Mouse (Mus musculus): Measurements from ENCODE around the gene Tmcc3.

DNA sequence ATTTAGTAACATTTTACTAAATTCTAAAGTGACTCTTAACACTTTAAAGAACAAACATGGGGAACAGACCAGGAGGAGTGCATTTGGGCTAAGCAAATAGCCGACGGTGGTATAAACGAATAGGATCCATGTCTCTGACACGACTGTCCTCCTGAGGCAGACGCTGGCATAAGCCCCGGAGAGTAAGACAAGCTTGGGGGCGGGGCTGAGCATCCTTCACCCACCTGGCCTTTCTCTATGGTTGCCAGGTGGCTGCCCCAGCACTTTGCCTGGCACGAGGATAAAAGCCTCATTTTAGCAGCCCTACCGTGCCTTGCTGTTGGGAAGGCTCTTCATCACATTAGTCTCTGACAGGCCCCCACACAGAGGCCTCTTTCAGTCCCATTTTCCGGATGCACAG is 35.5 kb downstream of the Tmcc3 start:
- TF ChIP-seq HCFC1 (IDR thresholded peaks at IDR 0.05; ENCODE audit: borderline replicate concordance, insufficient read depth, low read length): no peak
- no peak for TF ChIP-seq ZC3H11A (IDR thresholded peaks at IDR 0.05; ENCODE audit: borderline replicate concordance, low read depth, low read length)
- no peak for TF ChIP-seq MAFK (IDR thresholded peaks at IDR 0.05; ENCODE audit: insufficient read depth, low read depth, low read length)
- TF ChIP-seq CHD2 (IDR thresholded peaks at IDR 0.05; ENCODE audit: low read depth, low read length): no peak
